Mouse (Mus musculus) hindbrain, embryonic 16.5 days (tissue): Measurements from ENCODE around the gene Tiam1. TPM values are rescaled to one million over a fixed set of nuclear protein-coding genes. Genes with fewer than 3 reads are reported as not detected.

Source experiments
- ATAC-seq: fragments of 200-750 bp; cut with Nextera tagmentation; 2 replicates; pipeline ENCODE4 v1.8.0; 2017; ENCODE audit warnings: moderate TSS enrichment, moderate library complexity
- H3K27ac ChIP-seq: fragments of 300-500 bp; sonication (generic); 2 replicates; pipeline ENCODE4 v1.5.1; 2014; ENCODE audit warnings: low read depth, mild to moderate bottlenecking, control low read depth, low read length, moderate library complexity
- H3K27me3 ChIP-seq: fragments of 300-500 bp; sonication (generic); replicated peaks from 2 replicates; pipeline ENCODE4 v1.6.1; 2014; ENCODE audit warnings: low read length; ENCODE audit not compliant: control insufficient read depth, insufficient read depth
- H3K36me3 ChIP-seq: fragments of 300-500 bp; sonication (generic); 2 replicates; pipeline ENCODE4 v1.6.1; 2014; ENCODE audit warnings: mild to moderate bottlenecking, low read length, moderate library complexity, mixed read lengths; ENCODE audit not compliant: control insufficient read depth, insufficient read depth
- H3K4me1 ChIP-seq: fragments of 300-500 bp; sonication (generic); 2 replicates; pipeline ENCODE4 v1.6.1; 2014; ENCODE audit warnings: low read depth, low read length; ENCODE audit not compliant: control insufficient read depth, insufficient read depth
- H3K4me2 ChIP-seq: fragments of 300-500 bp; sonication (generic); 2 replicates; pipeline ENCODE4 v1.6.1; 2014; ENCODE audit warnings: mild to moderate bottlenecking, low read length, control low read depth, moderate library complexity
- H3K4me3 ChIP-seq: fragments of 300-500 bp; sonication (generic); 2 replicates; pipeline ENCODE4 v1.5.1; 2014; ENCODE audit warnings: mild to moderate bottlenecking, low read length, control low read depth, moderate library complexity
- H3K9ac ChIP-seq: fragments of 300-500 bp; sonication (generic); 2 replicates; pipeline ENCODE4 v1.6.1; 2014; ENCODE audit warnings: low read depth, mild to moderate bottlenecking, control low read depth, low read length, moderate library complexity
- H3K9me3 ChIP-seq: fragments of 300-500 bp; sonication (generic); 2 replicates; pipeline ENCODE4 v1.6.1; 2014; ENCODE audit warnings: mild to moderate bottlenecking, low read length, moderate library complexity; ENCODE audit not compliant: control insufficient read depth
- WGBS: fragments of 180-500 bp; shearing (Covaris S2); extraction: QIAGEN DNeasy Blood & Tissue Kit; methylation state at CpG from one replicate; pipeline ENCODE4 v1.1.7; 2014; 5-methylcytosine and 5-hydroxymethylcytosine counted together
- polyA plus RNA-seq: library from polyadenylated mRNA; unstranded; fragments of >200 nt; fragmentation: Nextera tagmentation; extraction: Ambion mirVana; gene quantifications from 2 replicates; pipeline ENCODE4 v1.2.1, GENCODE M21; 2015

The Tiam1 gene
- polyA plus RNA-seq, 1 experiment from 2014 or later, result 16.6 TPM

- WGBS, result 55% methylated on average over 5 of the region's 5 CpGs
- Histone ChIP-seq H3K4me1 (0 out of 2 replicates have a peak, but pooled peaks cover 2% of the 10 kb centered on the region), H3K4me3 (no peak overlapping the region)
Measured at GRCm38 (mm10) chr16:89861531-89861930, 282.0 kb downstream of the Tiam1 start.

GRCm38 (mm10) chr16:89860708-89861107 lies 282.9 kb downstream of the Tiam1 start:
- Histone ChIP-seq H3K36me3 (no peaks in the 10 kb centered on the region), H3K9ac (no peak overlapping the region), H3K9me3 (no peaks in the 10 kb centered on the region), H3K4me3 (no peak overlapping the region), H3K27me3 (no peaks in the 10 kb centered on the region), H3K4me2 (no peak overlapping the region), H3K27ac (no peak overlapping the region), H3K4me1 (0 out of 2 replicates have a peak, but pooled peaks cover 2% of the 10 kb centered on the region)
- WGBS, result 31% methylated on average over 6 of the region's 6 CpGs
- ATAC-seq, result peak; percentile 34; the same call in 1 of the 2 replicates

More at GRCm38 (mm10) chr16:89861531-89861930, 282.0 kb downstream of the Tiam1 start:
- no peaks in the 10 kb centered on the region for H3K9me3 ChIP-seq
- no peak overlapping the region for H3K9ac ChIP-seq
- no peak for ATAC-seq
- no peak overlapping the region for H3K4me2 ChIP-seq
- no peak overlapping the region for H3K27ac ChIP-seq
- no peaks in the 10 kb centered on the region for H3K27me3 ChIP-seq
- no peaks in the 10 kb centered on the region for H3K36me3 ChIP-seq

GRCm38 (mm10) chr16:89857666-89858065 lies 285.9 kb downstream of the Tiam1 start:
- 0 out of 2 replicates have a peak, but pooled peaks cover 2% of the 10 kb centered on the region for H3K4me1 ChIP-seq
- 64% methylated on average over 3 of the region's 3 CpGs for WGBS
- no peak overlapping the region for H3K27ac ChIP-seq
- no peaks in the 10 kb centered on the region for H3K27me3 ChIP-seq
- H3K9me3 ChIP-seq, result no peaks in the 10 kb centered on the region
- H3K9ac ChIP-seq, result no peak overlapping the region
- no peak overlapping the region for H3K4me3 ChIP-seq
- H3K36me3 ChIP-seq, result no peaks in the 10 kb centered on the region
- ATAC-seq, result no peak
- H3K4me2 ChIP-seq, result no peak overlapping the region

- no peaks in the 10 kb centered on the region for H3K9me3 ChIP-seq
- H3K4me3 ChIP-seq, result no peak overlapping the region
- no peak for ATAC-seq
- H3K27me3 ChIP-seq, result no peaks in the 10 kb centered on the region
- no peak overlapping the region for H3K9ac ChIP-seq
- no peak overlapping the region for H3K4me2 ChIP-seq
- H3K36me3 ChIP-seq, result no peaks in the 10 kb centered on the region
- H3K4me1 ChIP-seq, result no peaks in the 10 kb centered on the region
- no peak overlapping the region for H3K27ac ChIP-seq
- 85% methylated on average over 8 of the region's 8 CpGs for WGBS
Measured at GRCm38 (mm10) chr16:89854731-89855130, 288.8 kb downstream of the Tiam1 start.

GRCm38 (mm10) chr16:89851333-89851732 lies 292.2 kb downstream of the Tiam1 start:
- WGBS, result 58% methylated on average over 9 of the region's 9 CpGs
- H3K4me1 ChIP-seq, result no peaks in the 10 kb centered on the region
- no peak overlapping the region for H3K27ac ChIP-seq
- H3K9ac ChIP-seq, result no peak overlapping the region
- no peaks in the 10 kb centered on the region for H3K9me3 ChIP-seq
- no peaks in the 10 kb centered on the region for H3K36me3 ChIP-seq
- H3K4me2 ChIP-seq, result no peak overlapping the region
- H3K27me3 ChIP-seq, result no peaks in the 10 kb centered on the region
- ATAC-seq, result no peak
- no peak overlapping the region for H3K4me3 ChIP-seq

GRCm38 (mm10) chr16:89848651-89849597 lies 294.6 kb downstream of the Tiam1 start:
- H3K4me1 ChIP-seq, result no peaks in the 10 kb centered on the region
- H3K27ac ChIP-seq, result no peak overlapping the region
- H3K36me3 ChIP-seq, result no peaks in the 10 kb centered on the region
- 95% methylated on average over 19 of the region's 19 CpGs for WGBS
- H3K27me3 ChIP-seq, result no peaks in the 10 kb centered on the region
- H3K9ac ChIP-seq, result no peak overlapping the region
- H3K4me2 ChIP-seq, result no peak overlapping the region
- no peaks in the 10 kb centered on the region for H3K9me3 ChIP-seq
- ATAC-seq, result no peak
- no peak overlapping the region for H3K4me3 ChIP-seq

- Histone ChIP-seq H3K36me3 (no peaks in the 10 kb centered on the region), H3K4me3 (no peak overlapping the region), H3K4me2 (no peak overlapping the region), H3K4me1 (no peaks in the 10 kb centered on the region), H3K9me3 (no peaks in the 10 kb centered on the region), H3K9ac (no peak overlapping the region), H3K27me3 (no peaks in the 10 kb centered on the region), H3K27ac (no peak overlapping the region)
- no peak for ATAC-seq
- 96% methylated on average over 3 of the region's 3 CpGs for WGBS
Measured at GRCm38 (mm10) chr16:89848179-89848578, 295.4 kb downstream of the Tiam1 start.

- Histone ChIP-seq H3K27me3 (no peaks in the 10 kb centered on the region), H3K4me3 (no peak overlapping the region), H3K4me1 (no peaks in the 10 kb centered on the region), H3K27ac (no peak overlapping the region), H3K9ac (no peak overlapping the region), H3K9me3 (no peaks in the 10 kb centered on the region), H3K36me3 (no peaks in the 10 kb centered on the region), H3K4me2 (no peak overlapping the region)
- ATAC-seq, result no peak
- 64% methylated on average over 8 of the region's 8 CpGs for WGBS
Measured at GRCm38 (mm10) chr16:89845461-89845860, 298.1 kb downstream of the Tiam1 start.

- Histone ChIP-seq H3K27ac (no peak overlapping the region), H3K4me2 (no peak overlapping the region), H3K9ac (no peak overlapping the region), H3K36me3 (no peaks in the 10 kb centered on the region), H3K27me3 (no peaks in the 10 kb centered on the region), H3K9me3 (no peaks in the 10 kb centered on the region), H3K4me1 (no peaks in the 10 kb centered on the region), H3K4me3 (no peak overlapping the region)
- 30% methylated on average over 5 of the region's 5 CpGs for WGBS
- ATAC-seq, result peak; percentile 89
Measured at GRCm38 (mm10) chr16:89844580-89844979, 299.0 kb downstream of the Tiam1 start.
